Mouse (Mus musculus) lung, embryonic 14.5 days (tissue): ENCODE results near the gene Mphosph6. TPM values are rescaled to one million over a fixed set of nuclear protein-coding genes. Genes with fewer than 3 reads are reported as not detected.
A peak's percentile ranks its signal among the peaks of the same experiment; 100 is the strongest.

ENCODE experiments used
- ATAC-seq: fragments of 200-750 bp; cut with Nextera tagmentation; 2 replicates; pipeline ENCODE4 v1.8.0; 2017; ENCODE audit warnings: mild to moderate bottlenecking, moderate TSS enrichment, moderate library complexity; ENCODE audit not compliant: insufficient read depth
- DNase-seq: peaks from one replicate; pipeline ENCODE4 v3.0.0-alpha.2; 2015
- H3K27ac ChIP-seq: fragments of 300-500 bp; sonication (generic); 2 replicates; pipeline ENCODE4 v1.5.1; 2014; ENCODE audit warnings: low read depth, mild to moderate bottlenecking, moderate library complexity
- H3K27me3 ChIP-seq: fragments of 300-500 bp; sonication (generic); 2 replicates; pipeline ENCODE4 v1.6.1; 2014; ENCODE audit warnings: low read length, control low read depth; ENCODE audit not compliant: insufficient read depth
- H3K36me3 ChIP-seq: fragments of 300-500 bp; sonication (generic); 2 replicates; pipeline ENCODE4 v1.6.1; 2014; ENCODE audit warnings: control low read depth; ENCODE audit not compliant: insufficient read depth
- H3K4me1 ChIP-seq: fragments of 300-500 bp; sonication (generic); 2 replicates; pipeline ENCODE4 v1.6.1; 2014; ENCODE audit warnings: antibody characterized with exemption, control low read depth; ENCODE audit not compliant: insufficient read depth
- H3K4me2 ChIP-seq: fragments of 300-500 bp; sonication (generic); 2 replicates; pipeline ENCODE4 v1.6.1; 2014; ENCODE audit warnings: mild to moderate bottlenecking
- H3K4me3 ChIP-seq: fragments of 300-500 bp; sonication (generic); 2 replicates; pipeline ENCODE4 v1.5.1; 2014; ENCODE audit warnings: low read depth, low read length
- H3K9ac ChIP-seq: fragments of 300-500 bp; sonication (generic); 2 replicates; pipeline ENCODE4 v1.6.1; 2014
- H3K9me3 ChIP-seq: fragments of 300-500 bp; sonication (generic); 2 replicates; pipeline ENCODE4 v1.6.1; 2016; ENCODE audit warnings: low read depth, low read length, control low read depth
- CTCF ChIP-seq: IDR thresholded peaks from 2 replicates; pipeline ENCODE4 v1.5.1; 2016; ENCODE audit warnings: antibody characterized with exemption, low read depth
- WGBS: fragments of 180-500 bp; shearing (Covaris S2); extraction: QIAGEN DNeasy Blood & Tissue Kit; methylation state at CpG from one replicate; pipeline ENCODE4 v1.1.7; 2014; 5-methylcytosine and 5-hydroxymethylcytosine counted together
- polyA plus RNA-seq: library from polyadenylated mRNA; unstranded; fragments of >200 nt; fragmentation: Nextera tagmentation; extraction: Ambion mirVana; gene quantifications from 2 replicates; pipeline ENCODE4 v1.2.1, GENCODE M21; 2014

Gene Mphosph6
- polyA plus RNA-seq, 1 experiment from 2014 or later, result 61.3 TPM

DNA sequence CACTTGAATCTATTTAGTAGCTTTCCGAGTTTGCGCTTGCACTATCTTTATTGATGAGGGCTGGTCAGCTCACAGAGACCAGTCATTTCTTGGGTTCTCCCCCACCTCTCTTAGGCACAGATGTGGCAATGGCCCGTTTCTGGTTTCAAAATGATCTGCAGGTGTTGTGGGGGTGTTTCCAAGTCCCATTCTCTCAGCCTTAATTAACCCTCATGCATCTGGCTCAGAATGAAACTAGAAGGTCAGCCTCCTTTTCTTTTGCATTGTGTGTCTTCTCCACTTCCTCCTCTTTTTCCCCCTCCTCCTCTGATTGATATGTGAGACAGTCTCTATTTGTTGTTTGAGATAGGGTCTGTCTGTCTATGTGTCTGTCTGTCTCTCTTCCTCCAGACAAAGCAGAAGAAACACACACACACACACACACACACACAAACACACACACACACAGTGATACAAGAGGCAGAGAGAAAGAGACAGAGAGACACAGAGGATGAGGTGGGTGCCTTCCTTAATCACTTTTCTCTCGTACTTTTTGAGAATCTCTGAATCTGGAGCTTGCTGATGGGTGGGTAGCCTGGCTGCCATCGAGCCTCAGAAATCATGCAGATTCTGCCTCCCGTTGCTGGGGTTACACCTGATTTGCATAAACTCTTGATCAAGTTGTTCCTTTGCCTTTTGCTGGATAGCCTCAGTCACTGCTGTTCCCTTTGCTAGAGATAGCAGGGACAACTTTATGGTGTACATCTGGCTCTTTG is 20.2 kb downstream of the Mphosph6 start:
- H3K4me3 ChIP-seq, result no peak overlapping the region
- no peak for TF ChIP-seq CTCF
- no peak overlapping the region for H3K4me2 ChIP-seq
- no peak overlapping the region for H3K9ac ChIP-seq
- H3K36me3 ChIP-seq, result no peaks in the 10 kb centered on the region
- no peaks in the 10 kb centered on the region for H3K4me1 ChIP-seq
- no peak overlapping the region for H3K27ac ChIP-seq
- no peaks in the 10 kb centered on the region for H3K27me3 ChIP-seq
- no peaks in the 10 kb centered on the region for H3K9me3 ChIP-seq
- DNase-seq, result no peak
- ATAC-seq, result no peak
- 56% methylated on average over 6 of the region's 6 CpGs for WGBS

- Histone ChIP-seq H3K9ac (no peak overlapping the region), H3K4me3 (no peak overlapping the region), H3K27ac (no peak overlapping the region), H3K36me3 (no peaks in the 10 kb centered on the region), H3K4me1 (no peaks in the 10 kb centered on the region), H3K27me3 (no peaks in the 10 kb centered on the region), H3K4me2 (no peak overlapping the region), H3K9me3 (no peaks in the 10 kb centered on the region)
- ATAC-seq, result no peak
- no peak for TF ChIP-seq CTCF
- 82% methylated on average over 6 of the region's 6 CpGs for WGBS
- DNase-seq, result no peak
Measured at GRCm38 (mm10) chr8:117779344-117779743, 22.4 kb downstream of the Mphosph6 start.

DNA sequence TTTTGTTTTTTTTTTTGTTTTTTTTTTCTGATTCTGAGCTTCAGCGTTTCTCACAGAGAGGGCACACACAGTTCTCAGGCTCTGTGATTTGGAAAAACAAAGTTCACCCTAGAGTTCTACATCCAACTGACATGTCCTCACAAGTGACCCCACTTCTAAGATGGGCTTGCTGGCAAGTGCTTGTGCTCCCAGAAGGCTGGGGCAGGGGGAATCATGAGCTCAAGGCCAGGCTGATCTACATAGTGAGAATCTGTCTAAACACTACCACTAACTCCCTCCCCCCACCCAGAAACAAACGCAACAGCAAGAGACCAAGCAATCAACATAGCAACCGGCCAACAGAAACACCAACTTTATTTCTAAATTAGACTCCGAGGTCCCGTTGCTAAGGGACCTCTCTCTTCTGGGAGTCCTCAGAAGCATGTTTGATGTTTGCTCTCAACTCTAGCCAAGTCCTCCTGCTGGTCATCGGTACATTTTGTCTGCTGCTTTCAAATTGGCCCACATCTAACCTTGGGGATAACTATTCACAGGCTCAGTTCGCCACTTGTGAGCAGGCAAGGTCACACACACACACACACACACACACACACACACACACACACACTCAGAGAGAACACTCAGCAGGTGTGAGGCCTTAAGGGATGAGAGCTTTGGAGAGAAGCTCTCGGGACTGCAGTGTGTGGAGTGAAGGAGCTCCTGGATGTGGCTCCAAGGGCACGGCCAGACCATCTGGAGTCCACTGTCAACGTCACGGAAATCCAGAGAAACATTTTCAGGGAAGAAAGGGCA is 23.0 kb downstream of the Mphosph6 start:
- Histone ChIP-seq H3K4me1 (no peaks in the 10 kb centered on the region), H3K27ac (no peak overlapping the region), H3K9me3 (no peaks in the 10 kb centered on the region), H3K4me2 (no peak overlapping the region), H3K36me3 (no peaks in the 10 kb centered on the region), H3K4me3 (no peak overlapping the region), H3K27me3 (no peaks in the 10 kb centered on the region), H3K9ac (no peak overlapping the region)
- TF ChIP-seq CTCF, result no peak
- WGBS, result 57% methylated on average over 11 of the region's 11 CpGs
- no peak for ATAC-seq
- no peak for DNase-seq

DNA sequence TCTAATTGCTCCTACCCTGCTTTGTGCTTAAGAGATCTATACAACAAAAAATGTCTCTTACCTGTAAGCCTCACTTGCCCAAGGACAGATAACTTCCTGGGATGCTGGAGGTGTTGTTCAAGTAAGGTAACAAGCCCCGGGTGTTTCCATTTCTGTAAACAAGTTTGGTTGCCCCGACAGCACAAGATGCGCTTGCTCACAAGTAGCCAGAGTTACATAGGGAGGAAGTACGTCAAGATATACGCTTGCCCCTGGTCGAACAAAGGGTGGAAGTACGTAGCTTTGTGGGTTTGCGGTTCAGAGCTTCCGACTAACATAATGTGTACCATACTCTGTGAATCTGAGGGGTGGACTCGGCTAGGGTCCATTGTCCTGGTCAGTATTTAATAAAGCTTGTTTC is 25.7 kb downstream of the Mphosph6 start:
- WGBS, result 77% methylated on average over 10 of the region's 10 CpGs
- no peaks in the 10 kb centered on the region for H3K4me1 ChIP-seq
- H3K4me2 ChIP-seq, result no peak overlapping the region
- no peak overlapping the region for H3K27ac ChIP-seq
- TF ChIP-seq CTCF, result no peak
- H3K27me3 ChIP-seq, result no peaks in the 10 kb centered on the region
- no peak for DNase-seq
- H3K9me3 ChIP-seq, result no peaks in the 10 kb centered on the region
- H3K9ac ChIP-seq, result no peak overlapping the region
- no peaks in the 10 kb centered on the region for H3K36me3 ChIP-seq
- no peak for ATAC-seq
- H3K4me3 ChIP-seq, result no peak overlapping the region

- no peaks in the 10 kb centered on the region for H3K27me3 ChIP-seq
- H3K36me3 ChIP-seq, result no peaks in the 10 kb centered on the region
- 39% methylated on average over 10 of the region's 10 CpGs for WGBS
- no peaks in the 10 kb centered on the region for H3K4me1 ChIP-seq
- no peaks in the 10 kb centered on the region for H3K9me3 ChIP-seq
- ATAC-seq (no peak), DNase-seq (no peak)
- no peak for TF ChIP-seq CTCF
- H3K9ac ChIP-seq, result no peak overlapping the region
- no peak overlapping the region for H3K27ac ChIP-seq
- no peak overlapping the region for H3K4me3 ChIP-seq
- no peak overlapping the region for H3K4me2 ChIP-seq
Measured at GRCm38 (mm10) chr8:117775626-117776025, 26.1 kb downstream of the Mphosph6 start.

DNA sequence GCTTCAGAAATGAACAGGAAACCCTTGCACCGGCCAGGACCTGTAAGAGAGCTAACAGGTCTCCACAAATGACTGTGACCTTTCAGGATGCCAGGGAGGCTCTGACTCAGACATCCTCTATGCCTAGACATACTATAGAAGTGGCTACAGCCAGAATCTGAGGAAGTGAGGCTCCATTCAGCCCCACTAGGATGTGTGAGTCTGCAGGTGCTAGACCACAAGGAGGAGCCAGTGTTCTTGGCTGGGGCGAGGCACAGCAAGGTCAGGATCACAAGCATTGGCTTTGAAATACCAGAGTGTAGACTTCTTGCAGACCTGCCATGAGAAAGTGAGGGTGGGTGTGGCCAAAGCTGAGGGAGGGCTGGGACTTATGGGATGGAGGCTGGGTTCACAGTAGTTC is 29.1 kb downstream of the Mphosph6 start:
- no peak overlapping the region for H3K27ac ChIP-seq
- H3K9me3 ChIP-seq, result no peaks in the 10 kb centered on the region
- H3K27me3 ChIP-seq, result no peaks in the 10 kb centered on the region
- no peaks in the 10 kb centered on the region for H3K36me3 ChIP-seq
- 48% methylated on average over 2 of the region's 2 CpGs for WGBS
- H3K4me1 ChIP-seq, result no peaks in the 10 kb centered on the region
- no peak overlapping the region for H3K4me2 ChIP-seq
- H3K9ac ChIP-seq, result no peak overlapping the region
- DNase-seq (no peak), ATAC-seq (no peak)
- no peak overlapping the region for H3K4me3 ChIP-seq
- TF ChIP-seq CTCF, result 0 out of 2 replicates have a peak, but pooled peaks have one; percentile 17

- DNase-seq, result peak; percentile 66
- H3K9me3 ChIP-seq, result no peaks in the 10 kb centered on the region
Measured at GRCm38 (mm10) chr8:117772126-117772525, 29.6 kb downstream of the Mphosph6 start.

More at GRCm38 (mm10) chr8:117772126-117772525, 29.6 kb downstream of the Mphosph6 start:
- no peak for ATAC-seq
- no peak overlapping the region for H3K4me2 ChIP-seq
- H3K27me3 ChIP-seq, result no peaks in the 10 kb centered on the region
- no peaks in the 10 kb centered on the region for H3K36me3 ChIP-seq
- no peak overlapping the region for H3K9ac ChIP-seq
- no peak overlapping the region for H3K27ac ChIP-seq
- no peak overlapping the region for H3K4me3 ChIP-seq
- TF ChIP-seq CTCF, result peak; percentile 78
- no peaks in the 10 kb centered on the region for H3K4me1 ChIP-seq
- 63% methylated on average over 2 of the region's 2 CpGs for WGBS
